Mouse (Mus musculus) spleen, adult 2 months (tissue): ENCODE measurements around the gene Fuca1.

Experiments
- CTCF ChIP-seq: fragments of 200-500 bp; IDR thresholded peaks from 2 replicates; pipeline ENCODE4 v1.5.1; 2011; ENCODE audit warnings: mild to moderate bottlenecking, inconsistent platforms; ENCODE audit not compliant: insufficient read depth, insufficient read length, insufficient replicate concordance; ENCODE audit errors: extremely low read depth
- POLR2A ChIP-seq: fragments of 200-500 bp; IDR thresholded peaks from 2 replicates; pipeline ENCODE4 v1.6.1; 2011; ENCODE audit warnings: low read depth, low read length, inconsistent platforms

GRCm38 (mm10) chr4:135976146-135976545 is 55.6 kb downstream of the Fuca1 start:
- TF ChIP-seq POLR2A (no peak), CTCF (no peak)
